Mouse (Mus musculus) brain, embryonic 14.5 days (tissue): ENCODE data around the gene Tbl1x.

Experiments
- CTCF ChIP-seq: fragments of 200-500 bp; IDR thresholded peaks from 2 replicates; pipeline ENCODE4 v1.5.1; 2012; ENCODE audit warnings: inconsistent platforms, mild to moderate bottlenecking, moderate library complexity, borderline replicate concordance; ENCODE audit not compliant: insufficient read depth, insufficient read length; ENCODE audit errors: extremely low read depth
- POLR2A ChIP-seq: fragments of 200-500 bp; IDR thresholded peaks from 2 replicates; pipeline ENCODE4 v1.6.1; 2012; ENCODE audit warnings: mild to moderate bottlenecking, inconsistent platforms, borderline replicate concordance; ENCODE audit not compliant: poor library complexity, insufficient read depth, insufficient read length, severe bottlenecking; ENCODE audit errors: extremely low read depth

DNA sequence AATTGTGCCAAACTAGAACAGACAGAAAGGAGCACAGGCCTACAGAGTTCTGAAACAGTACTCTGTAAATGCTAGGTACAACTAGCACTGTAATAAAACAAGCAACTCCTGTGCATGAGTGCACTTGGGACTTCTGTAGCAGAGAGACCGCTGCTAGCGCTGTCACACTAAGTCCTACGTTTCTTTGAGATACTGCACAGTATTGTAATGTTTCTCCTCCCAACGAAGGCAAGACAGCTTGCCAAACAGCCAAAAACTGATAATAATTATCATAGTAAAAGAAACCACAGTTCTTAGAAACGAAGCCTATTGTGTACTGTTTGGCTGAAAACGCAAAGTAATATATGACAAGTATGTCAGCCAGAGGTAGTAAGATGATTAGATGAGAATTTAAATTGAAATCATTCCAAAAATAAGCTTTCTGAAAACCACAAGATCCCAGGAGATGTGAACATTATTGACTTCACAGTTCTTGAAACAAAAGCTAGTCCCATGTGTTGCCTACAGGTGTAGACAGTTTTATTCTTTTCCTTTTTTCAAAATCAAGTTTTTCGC is 83.9 kb downstream of the Tbl1x start:
- TF ChIP-seq POLR2A = no peak
- no peak for TF ChIP-seq CTCF
